Mouse (Mus musculus) megakaryocyte, embryonic 14.5 days (primary cell): ENCODE results near the gene Lrg1.

Experiments
- FLI1 ChIP-seq: IDR thresholded peaks from 2 replicates; pipeline ENCODE4 v1.6.1; 2012; ENCODE audit warnings: low read length, inconsistent platforms, mixed read lengths
- GATA1 ChIP-seq: IDR thresholded peaks from 3 replicates; pipeline ENCODE4 v1.6.1; 2012; ENCODE audit warnings: mixed read lengths, low read length, inconsistent platforms, borderline replicate concordance

DNA sequence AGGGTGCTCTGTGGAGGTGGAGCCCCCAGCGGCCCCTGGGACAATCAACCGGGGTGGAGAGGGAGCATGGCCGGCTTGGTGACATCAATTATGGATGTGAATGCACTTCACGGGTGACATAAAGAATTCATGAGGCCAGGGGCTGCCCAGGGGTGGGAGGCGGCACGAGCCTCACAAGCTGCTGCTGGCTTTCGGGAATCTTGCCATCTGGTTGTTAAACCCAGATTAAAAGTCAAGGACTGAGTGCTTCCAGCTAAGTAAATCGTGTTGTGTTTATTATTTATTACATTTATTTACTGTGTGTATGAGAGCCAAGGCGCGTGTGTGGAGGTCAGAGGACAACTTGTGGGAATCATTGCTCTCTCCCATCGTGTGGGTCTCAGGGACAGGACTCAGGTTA, 43.9 kb upstream of the Lrg1 start:
- TF ChIP-seq GATA1 = no peak
- no peak for TF ChIP-seq FLI1
